Mouse (Mus musculus): ENCODE measurements around the gene Reep3.
"Not testable (repeated sequence)": the region's sequence is repeated elsewhere in the genome, so short reads cannot be mapped to it uniquely, and the experiment has no call there.

Reep3 gene

GRCm38 (mm10) chr10:67096621-67097436 lies at the start of gene Reep3:
Gene Reep3, minus strand, starts transcription at chr10:67096945.
- peak; percentile 84 for DNase-seq (ENCODE audit: low spot score)

GRCm38 (mm10) chr10:67145623-67146022 lies 48.9 kb upstream of the Reep3 start:
- DNase-seq (ENCODE audit: low spot score): no peak

- DNase-seq (ENCODE audit: low spot score): no peak
These were observed 47.5 kb upstream of the Reep3 start for GRCm38 (mm10) chr10:67144269-67144668.

- DNase-seq (ENCODE audit: low spot score): no peak
These were observed 46.9 kb upstream of the Reep3 start for GRCm38 (mm10) chr10:67143661-67144060.

GRCm38 (mm10) chr10:67137437-67137836 lies 40.7 kb upstream of the Reep3 start:
- DNase-seq (ENCODE audit: low spot score): no peak

GRCm38 (mm10) chr10:67134322-67134721 lies 37.6 kb upstream of the Reep3 start:
- no peak for DNase-seq (ENCODE audit: low spot score)

- no peak for DNase-seq (ENCODE audit: low spot score)
These were observed 35.0 kb upstream of the Reep3 start for GRCm38 (mm10) chr10:67131709-67132108.

GRCm38 (mm10) chr10:67129531-67129930 lies 32.8 kb upstream of the Reep3 start:
- DNase-seq (ENCODE audit: low spot score): no peak

- DNase-seq (ENCODE audit: low spot score): peak; percentile 55
These were observed 30.4 kb upstream of the Reep3 start for GRCm38 (mm10) chr10:67126859-67127758.

GRCm38 (mm10) chr10:67126061-67126858 lies 29.5 kb upstream of the Reep3 start:
- DNase-seq (ENCODE audit: low spot score): peak; percentile 39

GRCm38 (mm10) chr10:67124156-67124555 lies 27.4 kb upstream of the Reep3 start:
- DNase-seq (ENCODE audit: low spot score): no peak

- DNase-seq (ENCODE audit: low spot score): no peak
These were observed 27.0 kb upstream of the Reep3 start for GRCm38 (mm10) chr10:67123756-67124155.

GRCm38 (mm10) chr10:67120640-67121039 lies 23.9 kb upstream of the Reep3 start:
- no peak for DNase-seq (ENCODE audit: low spot score)

- DNase-seq (ENCODE audit: low spot score): no peak
These were observed 23.4 kb upstream of the Reep3 start for GRCm38 (mm10) chr10:67120180-67120579.

GRCm38 (mm10) chr10:67119291-67119690 lies 22.5 kb upstream of the Reep3 start:
- DNase-seq (ENCODE audit: low spot score): no peak

- DNase-seq (ENCODE audit: low spot score): peak; percentile 52
These were observed 19.5 kb upstream of the Reep3 start for GRCm38 (mm10) chr10:67116251-67116650.

- DNase-seq (ENCODE audit: low spot score): no peak
These were observed 18.9 kb upstream of the Reep3 start for GRCm38 (mm10) chr10:67115666-67116091.

- no peak for DNase-seq (ENCODE audit: low spot score)
These were observed 18.4 kb upstream of the Reep3 start for GRCm38 (mm10) chr10:67115115-67115514.

- no peak for DNase-seq (ENCODE audit: low spot score)
These were observed 17.1 kb upstream of the Reep3 start for GRCm38 (mm10) chr10:67113833-67114232.

- DNase-seq (ENCODE audit: low spot score): not testable (repeated sequence)
These were observed 16.2 kb upstream of the Reep3 start for GRCm38 (mm10) chr10:67112967-67113366.

GRCm38 (mm10) chr10:67111799-67112177 lies 15.0 kb upstream of the Reep3 start:
- DNase-seq (ENCODE audit: low spot score): no peak
